Mouse (Mus musculus): Measurements from ENCODE around the gene Trim5.
"Not testable (repeated sequence)": the region's sequence is repeated elsewhere in the genome, so short reads cannot be mapped to it uniquely, and the experiment has no call there.

Gene Trim5

GRCm38 (mm10) chr7:104287576-104288443 lies at the start of gene Trim5:
TSS of gene Trim5 (minus strand) at chr7:104288094.
- in situ Hi-C loops (cut with MboI; ENCODE audit: low sequenced_read_pairs): not testable (repeated sequence)

- in situ Hi-C loops (cut with MboI; ENCODE audit: low sequenced_read_pairs): not testable (repeated sequence)
Observed at GRCm38 (mm10) chr7:104335547-104335946, 47.7 kb upstream of the Trim5 start.

GRCm38 (mm10) chr7:104329171-104329570 lies 41.3 kb upstream of the Trim5 start, which contains the start of gene Trim34b:
TSS of gene Trim34b (plus strand) at chr7:104329471.
- in situ Hi-C loops (cut with MboI; ENCODE audit: low sequenced_read_pairs): not testable (repeated sequence)

- in situ Hi-C loops (cut with MboI; ENCODE audit: low sequenced_read_pairs): no loop called here
Observed at GRCm38 (mm10) chr7:104322028-104322427, 34.1 kb upstream of the Trim5 start.

GRCm38 (mm10) chr7:104315369-104316080 lies 27.6 kb upstream of the Trim5 start, which contains the start of gene Trim12a:
TSS of gene Trim12a (minus strand) at chr7:104315466.
- in situ Hi-C loops (cut with MboI; ENCODE audit: low sequenced_read_pairs): not testable (repeated sequence)

GRCm38 (mm10) chr7:104314796-104315353 lies 27.0 kb upstream of the Trim5 start:
- in situ Hi-C loops (cut with MboI; ENCODE audit: low sequenced_read_pairs): no loop called here

- in situ Hi-C loops (cut with MboI; ENCODE audit: low sequenced_read_pairs): no loop called here
Observed at GRCm38 (mm10) chr7:104291638-104292400, 3.9 kb upstream of the Trim5 start.

- in situ Hi-C loops (cut with MboI; ENCODE audit: low sequenced_read_pairs): no loop called here
Observed at GRCm38 (mm10) chr7:104290641-104291040, 2.7 kb upstream of the Trim5 start.

- in situ Hi-C loops (cut with MboI; ENCODE audit: low sequenced_read_pairs): not testable (repeated sequence)
Observed at GRCm38 (mm10) chr7:104279361-104279760, 8.5 kb downstream of the Trim5 start.

- in situ Hi-C loops (cut with MboI; ENCODE audit: low sequenced_read_pairs): not testable (repeated sequence)
Observed at GRCm38 (mm10) chr7:104265335-104265734, 22.6 kb downstream of the Trim5 start.

- in situ Hi-C loops (cut with MboI; ENCODE audit: low sequenced_read_pairs): not testable (repeated sequence)
Observed at GRCm38 (mm10) chr7:104260380-104260779, 27.5 kb downstream of the Trim5 start.

GRCm38 (mm10) chr7:104244287-104245181 lies 43.4 kb downstream of the Trim5 start, which contains the start of gene Trim34a:
TSS of gene Trim34a (plus strand) at chr7:104244457.
- in situ Hi-C loops (cut with MboI; ENCODE audit: low sequenced_read_pairs): no loop called here

GRCm38 (mm10) chr7:104243616-104244015 lies 44.3 kb downstream of the Trim5 start:
- in situ Hi-C loops (cut with MboI; ENCODE audit: low sequenced_read_pairs): no loop called here

- in situ Hi-C loops (cut with MboI; ENCODE audit: low sequenced_read_pairs): no loop called here
Observed at GRCm38 (mm10) chr7:104240857-104241256, 47.0 kb downstream of the Trim5 start.

- in situ Hi-C loops (cut with MboI; ENCODE audit: low sequenced_read_pairs): no loop called here
Observed at GRCm38 (mm10) chr7:104231203-104231602, 56.7 kb downstream of the Trim5 start.

GRCm38 (mm10) chr7:104218701-104219569 lies 69.0 kb downstream of the Trim5 start, which contains the start of gene Trim6:
TSS of gene Trim6 (plus strand) at chr7:104218793.
- in situ Hi-C loops (cut with MboI; ENCODE audit: low sequenced_read_pairs): no loop called here

GRCm38 (mm10) chr7:104217881-104218280 lies 70.0 kb downstream of the Trim5 start:
- in situ Hi-C loops (cut with MboI; ENCODE audit: low sequenced_read_pairs): no loop called here

- in situ Hi-C loops (cut with MboI; ENCODE audit: low sequenced_read_pairs): no loop called here
Observed at GRCm38 (mm10) chr7:104216011-104216535, 71.8 kb downstream of the Trim5 start.

Data from CH12F3 (cell line).